Mouse (Mus musculus): ENCODE measurements around the gene Mthfd1l. TPM values are rescaled to one million over a fixed set of nuclear protein-coding genes. Genes with fewer than 3 reads are reported as not detected.

Gene Mthfd1l
- polyA plus RNA-seq, 1 experiment from 2014 or later: 23.9 TPM

DNA sequence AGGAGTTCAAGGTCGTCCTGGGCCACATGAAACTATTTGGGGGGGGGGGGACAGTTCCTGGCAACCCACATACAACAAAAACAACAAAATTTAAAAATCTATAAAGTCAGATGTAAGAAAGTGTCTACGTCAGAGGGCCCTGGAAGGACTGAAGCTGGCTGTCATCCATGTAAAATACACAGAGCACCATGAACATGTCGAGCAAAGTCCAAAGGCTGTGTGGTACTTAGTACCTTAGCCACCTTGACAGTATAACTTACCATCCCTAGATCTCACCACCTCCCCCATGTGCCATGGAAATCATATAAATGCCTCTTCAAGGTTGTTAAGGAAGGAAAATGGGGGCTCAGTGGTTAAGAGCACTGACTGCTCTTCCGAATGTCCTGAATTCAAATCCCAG lies 174.0 kb downstream of the Mthfd1l start:
- peaks cover 3% of the 10 kb centered on the region; the same call in 1 of the 2 replicates for H3K4me1 ChIP-seq (replicated peaks; ENCODE audit: control insufficient read depth, insufficient read depth, low read length)
- ATAC-seq (replicated peaks; ENCODE audit: low FRiP score, low TSS enrichment, low read depth) (no peak), DNase-seq (ENCODE audit: low spot score) (no peak)
- H3K36me3 ChIP-seq (ENCODE audit: control insufficient read depth, insufficient read depth, low read length): no peaks in the 10 kb centered on the region
- H3K9ac ChIP-seq (ENCODE audit: low read length): no peak overlapping the region
- H3K9me3 ChIP-seq (ENCODE audit: control insufficient read depth, low read length): 0 out of 2 replicates have a peak, but pooled peaks cover 4% of the 10 kb centered on the region
- H3K27me3 ChIP-seq (replicated peaks; ENCODE audit: control insufficient read depth, insufficient read depth, low read length): no peaks in the 10 kb centered on the region
- 80% methylated on average over 4 of the region's 4 CpGs for WGBS
- no peak overlapping the region for H3K4me3 ChIP-seq (ENCODE audit: low read depth, low read length)
- H3K4me2 ChIP-seq (ENCODE audit: low read length): no peak overlapping the region
- no peak overlapping the region for H3K27ac ChIP-seq (ENCODE audit: low read depth)

DNA sequence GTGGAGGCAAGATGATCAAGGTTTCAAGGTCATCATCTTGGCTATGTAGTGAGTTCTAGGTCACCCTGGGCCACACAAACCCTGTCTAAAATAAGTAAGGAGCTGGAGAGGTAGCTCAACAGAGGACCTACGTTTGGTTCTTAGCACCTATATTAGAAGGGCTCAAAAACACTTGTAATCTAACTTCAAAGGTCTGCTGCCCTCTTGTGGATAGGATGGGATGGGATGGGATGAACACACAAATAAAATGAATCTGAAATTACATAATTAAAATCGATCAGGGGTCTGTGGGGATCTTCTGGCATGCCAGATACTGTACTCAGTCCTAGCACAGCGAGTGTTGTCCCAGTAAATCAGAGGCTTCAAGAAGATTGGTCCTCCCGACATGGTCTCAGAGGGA lies 178.2 kb downstream of the Mthfd1l start:
- WGBS: 87% methylated on average over 4 of the region's 4 CpGs

GRCm38 (mm10) chr10:4151862-4152776 lies 179.2 kb downstream of the Mthfd1l start:
- 81% methylated on average over 12 of the region's 12 CpGs for WGBS
- H3K27ac ChIP-seq (ENCODE audit: low read depth): no peak overlapping the region
- H3K4me1 ChIP-seq (replicated peaks; ENCODE audit: control insufficient read depth, insufficient read depth, low read length): peaks cover 7% of the 10 kb centered on the region

More for the DNA sequence above, 178.2 kb downstream of the Mthfd1l start:
- ATAC-seq (replicated peaks; ENCODE audit: low FRiP score, low TSS enrichment, low read depth) (no peak), DNase-seq (ENCODE audit: low spot score) (no peak)
- H3K4me3 ChIP-seq (ENCODE audit: low read depth, low read length): no peak overlapping the region
- H3K4me2 ChIP-seq (ENCODE audit: low read length): no peak overlapping the region
- H3K9ac ChIP-seq (ENCODE audit: low read length): no peak overlapping the region
- H3K36me3 ChIP-seq (ENCODE audit: control insufficient read depth, insufficient read depth, low read length): no peaks in the 10 kb centered on the region
- no peak overlapping the region for H3K27ac ChIP-seq (ENCODE audit: low read depth)
- H3K27me3 ChIP-seq (replicated peaks; ENCODE audit: control insufficient read depth, insufficient read depth, low read length): no peaks in the 10 kb centered on the region
- H3K4me1 ChIP-seq (replicated peaks; ENCODE audit: control insufficient read depth, insufficient read depth, low read length): peaks cover 5% of the 10 kb centered on the region
- 0 out of 2 replicates have a peak, but pooled peaks cover 4% of the 10 kb centered on the region for H3K9me3 ChIP-seq (ENCODE audit: control insufficient read depth, low read length)

DNA sequence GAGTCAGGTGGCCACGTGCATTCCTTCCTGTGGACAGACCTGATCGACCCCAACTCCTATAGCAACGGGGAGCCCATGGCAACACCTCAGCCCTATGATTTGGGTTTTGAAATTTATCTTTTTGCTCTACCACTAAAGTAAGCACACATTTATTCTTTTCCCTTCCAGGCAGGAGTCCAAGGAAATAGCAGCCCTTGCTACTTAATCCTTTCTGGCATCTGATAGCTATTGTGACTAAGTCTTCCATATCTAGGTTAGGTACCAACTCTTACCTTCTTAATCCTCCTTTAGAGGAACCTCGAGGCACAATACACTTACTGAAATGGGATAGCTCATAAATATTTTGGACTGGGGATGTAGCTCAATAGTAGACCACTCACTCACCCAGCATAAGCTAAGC lies 180.1 kb downstream of the Mthfd1l start:
- no peaks in the 10 kb centered on the region for H3K27me3 ChIP-seq (replicated peaks; ENCODE audit: control insufficient read depth, insufficient read depth, low read length)
- H3K27ac ChIP-seq (ENCODE audit: low read depth): no peak overlapping the region
- H3K9ac ChIP-seq (ENCODE audit: low read length): no peak overlapping the region
- no peak for ATAC-seq (replicated peaks; ENCODE audit: low FRiP score, low TSS enrichment, low read depth)
- no peak for DNase-seq (ENCODE audit: low spot score)
- 0 out of 2 replicates have a peak, but pooled peaks cover 4% of the 10 kb centered on the region for H3K9me3 ChIP-seq (ENCODE audit: control insufficient read depth, low read length)
- no peak overlapping the region for H3K4me2 ChIP-seq (ENCODE audit: low read length)
- WGBS: 67% methylated on average over 4 of the region's 4 CpGs
- H3K36me3 ChIP-seq (ENCODE audit: control insufficient read depth, insufficient read depth, low read length): no peaks in the 10 kb centered on the region
- no peak overlapping the region for H3K4me3 ChIP-seq (ENCODE audit: low read depth, low read length)
- peaks cover 9% of the 10 kb centered on the region for H3K4me1 ChIP-seq (replicated peaks; ENCODE audit: control insufficient read depth, insufficient read depth, low read length)

More at GRCm38 (mm10) chr10:4151862-4152776, 179.2 kb downstream of the Mthfd1l start:
- Histone ChIP-seq H3K4me3 (ENCODE audit: low read depth, low read length) (no peak overlapping the region), H3K9ac (ENCODE audit: low read length) (no peak overlapping the region), H3K4me2 (ENCODE audit: low read length) (no peak overlapping the region), H3K27me3 (replicated peaks; ENCODE audit: control insufficient read depth, insufficient read depth, low read length) (no peaks in the 10 kb centered on the region), H3K36me3 (ENCODE audit: control insufficient read depth, insufficient read depth, low read length) (no peaks in the 10 kb centered on the region), H3K9me3 (ENCODE audit: control insufficient read depth, low read length) (0 out of 2 replicates have a peak, but pooled peaks cover 4% of the 10 kb centered on the region)
- DNase-seq (ENCODE audit: low spot score) (no peak), ATAC-seq (replicated peaks; ENCODE audit: low FRiP score, low TSS enrichment, low read depth) (no peak)

DNA sequence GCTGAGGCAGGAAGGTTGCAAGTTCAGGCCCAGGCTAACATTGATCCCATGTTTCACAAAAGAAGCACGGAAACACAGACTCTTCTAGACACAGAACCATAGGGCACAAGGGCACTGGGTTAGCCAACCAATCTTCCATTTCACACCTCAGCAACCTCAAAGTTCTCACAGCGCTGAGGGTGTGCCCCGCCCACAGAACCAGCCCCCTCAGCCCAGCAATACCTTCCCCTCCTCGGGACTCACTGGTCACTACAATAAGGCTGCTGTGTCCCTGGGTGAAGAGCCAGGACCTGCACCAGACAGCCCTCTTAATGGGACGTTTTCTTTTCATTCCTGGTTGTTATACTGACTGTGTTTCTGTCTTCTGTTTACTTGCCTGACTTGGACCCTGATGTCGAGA lies 181.1 kb downstream of the Mthfd1l start:
- Histone ChIP-seq H3K27ac (ENCODE audit: low read depth) (no peak overlapping the region), H3K9me3 (ENCODE audit: control insufficient read depth, low read length) (0 out of 2 replicates have a peak, but pooled peaks cover 4% of the 10 kb centered on the region), H3K4me1 (replicated peaks; ENCODE audit: control insufficient read depth, insufficient read depth, low read length) (peaks cover 13% of the 10 kb centered on the region), H3K36me3 (ENCODE audit: control insufficient read depth, insufficient read depth, low read length) (no peaks in the 10 kb centered on the region), H3K4me2 (ENCODE audit: low read length) (no peak overlapping the region), H3K9ac (ENCODE audit: low read length) (no peak overlapping the region), H3K4me3 (ENCODE audit: low read depth, low read length) (no peak overlapping the region), H3K27me3 (replicated peaks; ENCODE audit: control insufficient read depth, insufficient read depth, low read length) (no peaks in the 10 kb centered on the region)
- no peak for ATAC-seq (replicated peaks; ENCODE audit: low FRiP score, low TSS enrichment, low read depth)
- DNase-seq (ENCODE audit: low spot score): no peak
- 51% methylated on average over 6 of the region's 6 CpGs for WGBS

DNA sequence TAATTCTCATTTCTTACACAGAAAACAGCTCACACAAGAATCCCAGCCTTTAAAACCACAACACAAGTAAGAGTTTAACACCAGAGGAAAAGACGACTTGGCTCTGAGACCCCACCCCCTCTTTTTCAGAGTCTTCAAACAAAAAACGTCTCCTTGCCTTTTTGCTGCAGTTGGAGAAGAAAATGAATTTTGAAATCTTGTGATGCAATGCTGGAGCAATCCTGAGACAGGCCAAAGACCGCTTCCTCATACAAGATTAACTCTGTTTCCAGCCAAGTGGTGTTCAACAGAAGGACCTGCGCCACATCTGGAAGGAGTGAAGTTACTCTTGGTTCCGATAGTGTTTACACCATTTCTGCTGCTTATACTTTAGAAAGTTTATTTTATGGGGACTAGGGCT lies 182.6 kb downstream of the Mthfd1l start:
- Histone ChIP-seq H3K9ac (ENCODE audit: low read length) (no peak overlapping the region), H3K36me3 (ENCODE audit: control insufficient read depth, insufficient read depth, low read length) (no peaks in the 10 kb centered on the region), H3K4me2 (ENCODE audit: low read length) (no peak overlapping the region), H3K27ac (ENCODE audit: low read depth) (no peak overlapping the region), H3K9me3 (ENCODE audit: control insufficient read depth, low read length) (0 out of 2 replicates have a peak, but pooled peaks cover 4% of the 10 kb centered on the region), H3K27me3 (replicated peaks; ENCODE audit: control insufficient read depth, insufficient read depth, low read length) (no peaks in the 10 kb centered on the region), H3K4me1 (replicated peaks; ENCODE audit: control insufficient read depth, insufficient read depth, low read length) (peaks cover 27% of the 10 kb centered on the region), H3K4me3 (ENCODE audit: low read depth, low read length) (no peak overlapping the region)
- DNase-seq (ENCODE audit: low spot score) (no peak), ATAC-seq (replicated peaks; ENCODE audit: low FRiP score, low TSS enrichment, low read depth) (no peak)
- 41% methylated on average over 5 of the region's 5 CpGs for WGBS

GRCm38 (mm10) chr10:4158533-4158932 lies 185.6 kb downstream of the Mthfd1l start:
- peak overlapping the region; percentile 58 for H3K27ac ChIP-seq (ENCODE audit: low read depth)
- ATAC-seq (replicated peaks; ENCODE audit: low FRiP score, low TSS enrichment, low read depth): no peak

GRCm38 (mm10) chr10:4159541-4160090 lies 186.7 kb downstream of the Mthfd1l start:
- no peak overlapping the region for H3K4me2 ChIP-seq (ENCODE audit: low read length)
- H3K4me3 ChIP-seq (ENCODE audit: low read depth, low read length): no peak overlapping the region
- H3K27ac ChIP-seq (ENCODE audit: low read depth): peak overlapping the region; percentile 58
- H3K9me3 ChIP-seq (ENCODE audit: control insufficient read depth, low read length): no peaks in the 10 kb centered on the region
- ATAC-seq (replicated peaks; ENCODE audit: low FRiP score, low TSS enrichment, low read depth) (no peak), DNase-seq (ENCODE audit: low spot score) (no peak)
- H3K9ac ChIP-seq (ENCODE audit: low read length): no peak overlapping the region
- WGBS: 33% methylated on average over 8 of the region's 8 CpGs
- peaks cover 29% of the 10 kb centered on the region for H3K4me1 ChIP-seq (replicated peaks; ENCODE audit: control insufficient read depth, insufficient read depth, low read length)
- no peaks in the 10 kb centered on the region for H3K27me3 ChIP-seq (replicated peaks; ENCODE audit: control insufficient read depth, insufficient read depth, low read length)
- no peaks in the 10 kb centered on the region for H3K36me3 ChIP-seq (ENCODE audit: control insufficient read depth, insufficient read depth, low read length)

More at GRCm38 (mm10) chr10:4158533-4158932, 185.6 kb downstream of the Mthfd1l start:
- peaks cover 29% of the 10 kb centered on the region for H3K4me1 ChIP-seq (replicated peaks; ENCODE audit: control insufficient read depth, insufficient read depth, low read length)
- no peaks in the 10 kb centered on the region for H3K27me3 ChIP-seq (replicated peaks; ENCODE audit: control insufficient read depth, insufficient read depth, low read length)
- H3K4me3 ChIP-seq (ENCODE audit: low read depth, low read length): no peak overlapping the region
- no peaks in the 10 kb centered on the region for H3K36me3 ChIP-seq (ENCODE audit: control insufficient read depth, insufficient read depth, low read length)
- no peak overlapping the region for H3K4me2 ChIP-seq (ENCODE audit: low read length)
- H3K9me3 ChIP-seq (ENCODE audit: control insufficient read depth, low read length): no peaks in the 10 kb centered on the region
- no peak for DNase-seq (ENCODE audit: low spot score)
- no peak overlapping the region for H3K9ac ChIP-seq (ENCODE audit: low read length)
- WGBS: 35% methylated on average over 5 of the region's 5 CpGs
